ENCODE assay signal across 23 mouse cellular contexts in genomic region chr7:49807093-49807682, GRCm38 (mm10).
"Had no signal": no experiment of that assay in that cellular context is flagged by ENCODE, and none has a peak within 500 bp of the region (broad histone marks: within the 10 kb centered on the region; RNA-seq: fewer than 3 reads in every experiment).

No protein-coding gene starts in this region.

- H3K4me2 ChIP-seq: heart, embryonic 11.5 days; heart, embryonic 13.5 days; heart, embryonic 15.5 days; hindbrain, embryonic 12.5 days; hindbrain, embryonic 14.5 days; intestine, embryonic 15.5 days; limb, embryonic 13.5 days; limb, embryonic 15.5 days; liver, embryonic 12.5 days had no signal

- H3K27ac ChIP-seq: heart, adult 2 months; heart, embryonic 13.5 days; heart, embryonic 15.5 days; hindbrain, embryonic 10.5 days; intestine, embryonic 15.5 days; limb, embryonic 13.5 days; limb, embryonic 15.5 days; liver, embryonic 12.5 days had no signal

- H3K4me1 ChIP-seq: hindbrain, embryonic 10.5 days; intestine, embryonic 15.5 days; limb, embryonic 13.5 days; limb, embryonic 15.5 days had no signal

- H3K9me3 ChIP-seq: heart, embryonic 13.5 days; heart, embryonic 15.5 days; hindbrain, embryonic 10.5 days; hindbrain, embryonic 12.5 days; intestine, embryonic 15.5 days; limb, embryonic 13.5 days; limb, embryonic 15.5 days; liver, embryonic 12.5 days had no signal

- ATAC-seq: inflammation-experienced regulatory T-cells, adult 6 months; intestine, embryonic 15.5 days; intestine, postnatal 0 days; liver, embryonic 12.5 days had no signal

- H3K36me3 ChIP-seq: hindbrain, embryonic 12.5 days had no signal

- DNase-seq: gastrocnemius, postnatal 14 days; heart, adult 2 months; heart, postnatal 4 days; kidney, adult 18-20 months; kidney, adult 8-10 months; kidney, postnatal 10 days; kidney, postnatal 25 days; kidney, postnatal 4 days; layer of hippocampus, adult 9-11 months; layer of hippocampus, postnatal 36 days; left cerebral cortex, postnatal 4 days had no signal

- H3K9ac ChIP-seq: heart, embryonic 13.5 days; heart, embryonic 15.5 days; hindbrain, embryonic 12.5 days; hindbrain, embryonic 14.5 days; intestine, embryonic 15.5 days; limb, embryonic 13.5 days; limb, embryonic 15.5 days; liver, embryonic 12.5 days had no signal

- H3K4me3 ChIP-seq: heart, adult 2 months; heart, embryonic 13.5 days; heart, embryonic 15.5 days; hindbrain, embryonic 10.5 days; hindbrain, embryonic 12.5 days; intestine, embryonic 15.5 days; limb, embryonic 13.5 days; limb, embryonic 15.5 days; liver, embryonic 12.5 days had no signal

- H3K27me3 ChIP-seq: heart, embryonic 13.5 days; heart, embryonic 15.5 days; hindbrain, embryonic 12.5 days; intestine, embryonic 15.5 days; limb, embryonic 13.5 days; limb, embryonic 15.5 days; liver, embryonic 12.5 days had no signal
